Mouse (Mus musculus): ENCODE measurements at regions not wholly inside any gene's neighbourhood (a gene's known extent, or its start where the extent isn't known, plus 50 kb on each side); places are given as distances from the start of the nearest gene placed in this dataset.
A peak's percentile ranks its signal among the peaks of the same experiment; 100 is the strongest.

GRCm38 (mm10) chr13:80334865-80335655 is 548.1 kb upstream of the Arrdc3 start:
- H3K27me3 ChIP-seq (replicated peaks) = no peaks in the 10 kb centered on the region
- H3K9me3 ChIP-seq (replicated peaks) = no peaks in the 10 kb centered on the region
- H3K4me2 ChIP-seq = no peak overlapping the region
- no peak overlapping the region for H3K4me3 ChIP-seq (replicated peaks)
- ATAC-seq (ENCODE audit: low FRiP score) = no peak
- no peak overlapping the region for H3K9ac ChIP-seq (replicated peaks)
- 63% methylated on average over 8 of the region's 8 CpGs for WGBS
- no peaks in the 10 kb centered on the region for H3K36me3 ChIP-seq
- H3K27ac ChIP-seq (replicated peaks) = no peak overlapping the region
- H3K4me1 ChIP-seq = no peaks in the 10 kb centered on the region

GRCm38 (mm10) chr13:80346980-80347649 is 536.1 kb upstream of the Arrdc3 start:
- Histone ChIP-seq H3K9ac (replicated peaks) (no peak overlapping the region), H3K9me3 (replicated peaks) (no peaks in the 10 kb centered on the region), H3K4me3 (replicated peaks) (no peak overlapping the region), H3K4me1 (no peaks in the 10 kb centered on the region), H3K36me3 (no peaks in the 10 kb centered on the region), H3K4me2 (no peak overlapping the region), H3K27me3 (replicated peaks) (no peaks in the 10 kb centered on the region), H3K27ac (replicated peaks) (no peak overlapping the region)
- WGBS = 41% methylated on average over 2 of the region's 2 CpGs
- 0 out of 2 replicates have a peak, but pooled peaks have one; percentile 17 for ATAC-seq (ENCODE audit: low FRiP score)

GRCm38 (mm10) chr13:80365964-80366363 is 517.2 kb upstream of the Arrdc3 start:
- no peaks in the 10 kb centered on the region for H3K27me3 ChIP-seq (replicated peaks)
- H3K4me3 ChIP-seq (replicated peaks) = no peak overlapping the region
- H3K4me2 ChIP-seq = no peak overlapping the region
- no peaks in the 10 kb centered on the region for H3K36me3 ChIP-seq
- H3K4me1 ChIP-seq = no peaks in the 10 kb centered on the region
- H3K9ac ChIP-seq (replicated peaks) = no peak overlapping the region
- 89% methylated on average over 2 of the region's 2 CpGs for whole genome bisulfite sequencing
- no peak overlapping the region for H3K27ac ChIP-seq (replicated peaks)
- H3K9me3 ChIP-seq (replicated peaks) = no peaks in the 10 kb centered on the region
- no peak for ATAC-seq (ENCODE audit: low FRiP score)

GRCm38 (mm10) chr13:80370491-80370890 is 512.7 kb upstream of the Arrdc3 start:
- WGBS = 83% methylated on average over 1 of the region's 1 CpGs
- Histone ChIP-seq H3K4me3 (replicated peaks) (no peak overlapping the region), H3K36me3 (no peaks in the 10 kb centered on the region), H3K9me3 (replicated peaks) (no peaks in the 10 kb centered on the region), H3K4me2 (no peak overlapping the region), H3K4me1 (no peaks in the 10 kb centered on the region), H3K27ac (replicated peaks) (no peak overlapping the region), H3K9ac (replicated peaks) (no peak overlapping the region), H3K27me3 (replicated peaks) (no peaks in the 10 kb centered on the region)
- no peak for ATAC-seq (ENCODE audit: low FRiP score)

GRCm38 (mm10) chr13:80381280-80381965 is 501.8 kb upstream of the Arrdc3 start:
- Histone ChIP-seq H3K36me3 (no peaks in the 10 kb centered on the region), H3K4me3 (replicated peaks) (no peak overlapping the region), H3K4me1 (no peaks in the 10 kb centered on the region), H3K27ac (replicated peaks) (no peak overlapping the region), H3K4me2 (no peak overlapping the region), H3K9me3 (replicated peaks) (no peaks in the 10 kb centered on the region), H3K9ac (replicated peaks) (no peak overlapping the region), H3K27me3 (replicated peaks) (no peaks in the 10 kb centered on the region)
- ATAC-seq (ENCODE audit: low FRiP score) = no peak
- WGBS = 65% methylated on average over 4 of the region's 4 CpGs

GRCm38 (mm10) chr13:80381966-80382666 is 501.1 kb upstream of the Arrdc3 start:
- ATAC-seq (ENCODE audit: low FRiP score) = no peak
- no peaks in the 10 kb centered on the region for H3K4me1 ChIP-seq
- WGBS = 54% methylated on average over 2 of the region's 2 CpGs
- H3K27me3 ChIP-seq (replicated peaks) = no peaks in the 10 kb centered on the region
- no peak overlapping the region for H3K9ac ChIP-seq (replicated peaks)
- no peaks in the 10 kb centered on the region for H3K36me3 ChIP-seq
- H3K9me3 ChIP-seq (replicated peaks) = no peaks in the 10 kb centered on the region
- H3K27ac ChIP-seq (replicated peaks) = no peak overlapping the region
- H3K4me2 ChIP-seq = no peak overlapping the region
- H3K4me3 ChIP-seq (replicated peaks) = no peak overlapping the region

GRCm38 (mm10) chr13:80408928-80409327 is 474.3 kb upstream of the Arrdc3 start:
- no peak for ATAC-seq (ENCODE audit: low FRiP score)
- Histone ChIP-seq H3K4me3 (replicated peaks) (no peak overlapping the region), H3K4me2 (no peak overlapping the region), H3K27me3 (replicated peaks) (no peaks in the 10 kb centered on the region), H3K4me1 (no peaks in the 10 kb centered on the region), H3K27ac (replicated peaks) (no peak overlapping the region), H3K9ac (replicated peaks) (no peak overlapping the region), H3K36me3 (no peaks in the 10 kb centered on the region), H3K9me3 (replicated peaks) (no peaks in the 10 kb centered on the region)

GRCm38 (mm10) chr13:80409790-80410433 is 473.3 kb upstream of the Arrdc3 start:
- Histone ChIP-seq H3K9me3 (replicated peaks) (no peaks in the 10 kb centered on the region), H3K36me3 (no peaks in the 10 kb centered on the region), H3K4me2 (no peak overlapping the region), H3K4me3 (replicated peaks) (no peak overlapping the region), H3K4me1 (no peaks in the 10 kb centered on the region), H3K27me3 (replicated peaks) (no peaks in the 10 kb centered on the region), H3K27ac (replicated peaks) (no peak overlapping the region), H3K9ac (replicated peaks) (no peak overlapping the region)
- ATAC-seq (ENCODE audit: low FRiP score) = no peak

- H3K36me3 ChIP-seq = no peaks in the 10 kb centered on the region
- H3K9me3 ChIP-seq (replicated peaks) = no peaks in the 10 kb centered on the region
- H3K9ac ChIP-seq (replicated peaks) = no peak overlapping the region
- H3K4me1 ChIP-seq = no peaks in the 10 kb centered on the region
- H3K4me2 ChIP-seq = no peak overlapping the region
- no peak overlapping the region for H3K27ac ChIP-seq (replicated peaks)
- WGBS = 66% methylated on average over 3 of the region's 3 CpGs
- no peak overlapping the region for H3K4me3 ChIP-seq (replicated peaks)
- ATAC-seq (ENCODE audit: low FRiP score) = no peak
- H3K27me3 ChIP-seq (replicated peaks) = no peaks in the 10 kb centered on the region
These were observed 464.6 kb upstream of the Arrdc3 start for GRCm38 (mm10) chr13:80418480-80419183.

GRCm38 (mm10) chr13:80420341-80420740 is 462.8 kb upstream of the Arrdc3 start:
- H3K36me3 ChIP-seq = no peaks in the 10 kb centered on the region
- no peaks in the 10 kb centered on the region for H3K4me1 ChIP-seq
- no peaks in the 10 kb centered on the region for H3K9me3 ChIP-seq (replicated peaks)
- H3K27ac ChIP-seq (replicated peaks) = no peak overlapping the region
- H3K27me3 ChIP-seq (replicated peaks) = no peaks in the 10 kb centered on the region
- no peak for ATAC-seq (ENCODE audit: low FRiP score)
- no peak overlapping the region for H3K4me3 ChIP-seq (replicated peaks)
- no peak overlapping the region for H3K9ac ChIP-seq (replicated peaks)
- no peak overlapping the region for H3K4me2 ChIP-seq
- WGBS = 88% methylated on average over 2 of the region's 2 CpGs

All from neural tube, embryonic 15.5 days (tissue).